Mouse (Mus musculus) C2C12 (cell line): ENCODE results near the gene Vwa5b1. TPM values are rescaled to one million over a fixed set of nuclear protein-coding genes. Genes with fewer than 3 reads are reported as not detected.

Experiments
- H3K27me3 ChIP-seq: one replicate; pipeline ENCODE4 v1.6.1; 2011; ENCODE audit not compliant: control insufficient read depth, insufficient read depth, insufficient read length
- H3K36me3 ChIP-seq: one replicate; pipeline ENCODE4 v1.6.1; 2011; ENCODE audit not compliant: control insufficient read depth, insufficient read depth
- H3K4me3 ChIP-seq: one replicate; pipeline ENCODE4 v1.5.1; 2011; ENCODE audit warnings: mild to moderate bottlenecking, control low read depth; ENCODE audit not compliant: poor library complexity, insufficient read depth, severe bottlenecking
- H3K79me2 ChIP-seq: one replicate; pipeline ENCODE4 v1.6.1; 2011; ENCODE audit not compliant: control insufficient read depth, insufficient read depth
- H3K79me3 ChIP-seq: one replicate; pipeline ENCODE4 v1.6.1; 2011; ENCODE audit warnings: low read depth, control low read depth
- H3ac ChIP-seq: one replicate; pipeline ENCODE3; 2011; ENCODE audit warnings: low read depth; ENCODE audit not compliant: control insufficient read depth, insufficient read length
- CEBPB ChIP-seq: IDR thresholded peaks from one replicate; pipeline ENCODE4 v1.6.1; 2011; ENCODE audit warnings: low read depth, mild to moderate bottlenecking, control low read depth, moderate library complexity
- CTCF ChIP-seq: IDR thresholded peaks from one replicate; pipeline ENCODE4 v1.5.1; 2011; ENCODE audit not compliant: control insufficient read depth, insufficient read depth, insufficient read length
- FOSL1 ChIP-seq: IDR thresholded peaks from one replicate; pipeline ENCODE4 v1.8.0; 2011; ENCODE audit warnings: mild to moderate bottlenecking, low read length; ENCODE audit not compliant: poor library complexity, insufficient read depth, severe bottlenecking
- MAX ChIP-seq: IDR thresholded peaks from one replicate; pipeline ENCODE4 v1.6.1; 2011; ENCODE audit warnings: mild to moderate bottlenecking, control low read depth
- MYOD1 ChIP-seq: IDR thresholded peaks from one replicate; pipeline ENCODE4 v1.6.1; 2011; ENCODE audit warnings: low read depth; ENCODE audit not compliant: control insufficient read depth, insufficient read length
- MYOG ChIP-seq: IDR thresholded peaks from one replicate; pipeline ENCODE4 v1.6.1; 2011; ENCODE audit not compliant: control insufficient read depth, insufficient read length; ENCODE audit errors: extremely low read depth
- USF1 ChIP-seq: IDR thresholded peaks from one replicate; pipeline ENCODE4 v1.6.1; 2011; ENCODE audit warnings: low read depth, mild to moderate bottlenecking, control low read depth, moderate library complexity
- long read RNA-seq, 2 experiments: library from polyadenylated mRNA; unstranded; transcript quantifications; one replicate each; pipeline ENCODE4 v2.0.0; 2019 to 2020
- polyA plus RNA-seq: library from polyadenylated mRNA; unstranded; fragments of >200 nt; fragmentation: generic; extraction: Trizol; gene quantifications from one replicate; pipeline ENCODE4 v1.2.1, GENCODE M21; 2012; ENCODE audit warnings: missing spikeins

The Vwa5b1 gene
- polyA plus RNA-seq = not detected
- long read RNA-seq, experiment 1 = 0 reads
- long read RNA-seq, experiment 2 = 0 reads

DNA sequence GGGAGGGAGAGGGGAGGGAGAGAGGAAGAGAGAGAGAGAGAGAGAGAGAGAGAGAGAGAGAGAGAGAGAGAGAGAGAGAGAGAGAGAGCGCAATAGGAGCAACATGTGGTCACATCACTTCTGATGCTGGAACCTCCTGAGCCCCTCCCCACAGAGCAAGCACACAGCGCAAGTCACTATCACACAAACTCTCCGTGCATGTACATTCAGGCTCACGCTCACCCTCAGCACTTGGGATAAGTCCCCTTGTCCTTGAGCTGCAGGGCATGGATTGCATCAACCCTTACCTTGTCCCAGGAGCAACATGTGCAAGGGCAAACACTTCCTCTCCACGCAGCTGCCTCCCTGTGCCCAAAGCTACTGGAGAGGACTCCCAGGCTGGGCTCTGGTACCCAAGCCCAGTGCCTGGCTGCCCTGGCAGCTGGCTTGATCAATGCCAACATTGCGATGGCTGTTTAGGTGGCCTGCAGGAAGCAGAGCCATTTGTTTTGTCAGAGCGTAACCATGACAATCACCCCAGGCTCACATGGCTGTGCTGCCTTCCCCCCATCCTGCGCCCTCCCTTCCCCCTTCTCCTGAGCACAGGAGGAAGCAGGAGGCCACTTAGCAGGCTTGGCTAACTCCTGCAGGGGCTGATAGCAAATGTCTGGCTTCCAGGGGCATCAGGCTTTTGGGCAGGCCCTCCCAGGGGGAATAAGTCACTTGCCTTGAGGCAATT, at the start of gene Vwa5b1:
Vwa5b1 (minus strand) TSS at position 457 of the 718 bp plus-strand sequence.
- H3ac ChIP-seq = no peak within 1 kb of the TSS
- TF ChIP-seq FOSL1 (no peak), MYOD1 (no peak), USF1 (no peak), CTCF (no peak), MYOG (no peak), MAX (no peak), CEBPB (no peak)
- peaks cover 4% of the 10 kb centered on the region for H3K27me3 ChIP-seq
- no peaks in the 10 kb centered on the region for H3K79me2 ChIP-seq
- no peak within 1 kb of the TSS for H3K4me3 ChIP-seq
- no peaks in the 10 kb centered on the region for H3K79me3 ChIP-seq
- no peaks in the 10 kb centered on the region for H3K36me3 ChIP-seq

DNA sequence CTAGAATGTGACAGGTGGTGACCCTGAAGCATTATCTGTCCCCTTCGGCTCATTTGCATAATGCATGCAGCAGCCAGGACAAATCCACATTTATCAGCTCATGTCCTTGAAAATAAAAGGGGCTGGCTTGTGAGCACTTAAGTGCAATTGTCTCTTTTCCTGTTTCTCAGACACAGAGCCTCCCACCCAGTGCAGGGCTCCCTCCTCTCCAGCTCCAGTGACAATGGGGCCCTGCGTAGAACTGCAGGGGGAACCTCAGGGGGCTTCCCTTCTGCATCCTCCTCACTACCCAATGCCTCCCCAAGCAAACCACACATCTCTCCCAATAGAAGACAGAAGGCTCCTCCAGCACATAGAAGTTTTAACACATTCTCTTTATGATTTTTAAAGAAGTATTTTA, 47.1 kb upstream of the Vwa5b1 start:
- TF ChIP-seq MYOD1 (no peak), USF1 (no peak), CTCF (no peak), MAX (no peak), FOSL1 (no peak), MYOG (no peak), CEBPB (no peak)
- H3K79me2 ChIP-seq = no peaks in the 10 kb centered on the region
- H3K4me3 ChIP-seq = no peak overlapping the region
- H3K36me3 ChIP-seq = no peaks in the 10 kb centered on the region
- no peaks in the 10 kb centered on the region for H3K79me3 ChIP-seq
- H3K27me3 ChIP-seq = peaks cover 6% of the 10 kb centered on the region
- no peak overlapping the region for H3ac ChIP-seq

DNA sequence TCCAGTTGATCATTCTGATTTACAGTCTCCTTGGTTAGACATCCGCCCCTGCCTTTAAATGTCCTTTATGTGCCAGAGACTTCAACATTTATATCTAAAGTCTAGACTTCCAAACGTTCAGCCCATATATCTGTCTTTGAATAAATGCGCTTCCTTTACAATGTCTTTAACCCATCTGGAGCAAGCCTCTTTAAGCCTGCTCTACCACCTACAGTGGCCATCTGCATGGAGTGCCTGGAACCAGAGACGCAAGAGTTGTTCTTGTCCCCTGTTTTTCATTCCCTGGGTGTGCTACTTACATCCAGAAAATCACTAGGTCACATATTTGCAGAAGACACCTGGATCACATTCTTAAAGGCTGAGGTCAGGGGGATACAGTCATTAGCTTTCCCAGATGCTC, 44.4 kb upstream of the Vwa5b1 start:
- Histone ChIP-seq H3K4me3 (no peak overlapping the region), H3K36me3 (no peaks in the 10 kb centered on the region), H3K79me3 (no peaks in the 10 kb centered on the region), H3ac (no peak overlapping the region), H3K27me3 (peaks cover 10% of the 10 kb centered on the region), H3K79me2 (no peaks in the 10 kb centered on the region)
- TF ChIP-seq MAX (no peak), MYOD1 (no peak), CEBPB (no peak), MYOG (no peak), CTCF (no peak), FOSL1 (no peak)

DNA sequence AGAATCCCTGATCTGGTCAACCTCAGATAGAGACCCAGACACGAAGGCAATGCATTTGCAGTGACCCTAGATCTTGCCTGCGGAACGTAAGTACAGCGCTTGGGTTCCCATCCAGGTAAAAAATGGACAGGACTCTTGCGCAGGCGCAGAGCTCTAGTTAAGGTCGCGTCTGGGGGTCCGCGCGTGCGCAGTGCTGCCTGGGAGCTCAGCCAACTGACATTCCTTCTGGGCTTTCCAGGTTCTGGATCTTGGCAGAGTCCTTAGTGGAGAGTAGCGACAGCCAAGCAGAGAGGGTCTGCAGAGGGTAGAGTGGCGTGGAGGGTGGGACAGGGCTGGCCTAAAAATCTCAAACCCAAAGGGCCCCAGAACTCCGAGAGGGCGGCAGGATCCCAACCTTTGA, 41.9 kb upstream of the Vwa5b1 start:
- H3K79me3 ChIP-seq = no peaks in the 10 kb centered on the region
- no peak overlapping the region for H3K4me3 ChIP-seq
- H3ac ChIP-seq = no peak overlapping the region
- TF ChIP-seq MYOG = no peak
- TF ChIP-seq MAX = no peak
- no peak for TF ChIP-seq CEBPB
- no peak for TF ChIP-seq MYOD1
- TF ChIP-seq FOSL1 = no peak
- no peak for TF ChIP-seq CTCF
- no peak for TF ChIP-seq USF1
- no peaks in the 10 kb centered on the region for H3K79me2 ChIP-seq
- peaks cover 13% of the 10 kb centered on the region for H3K27me3 ChIP-seq
- no peaks in the 10 kb centered on the region for H3K36me3 ChIP-seq

DNA sequence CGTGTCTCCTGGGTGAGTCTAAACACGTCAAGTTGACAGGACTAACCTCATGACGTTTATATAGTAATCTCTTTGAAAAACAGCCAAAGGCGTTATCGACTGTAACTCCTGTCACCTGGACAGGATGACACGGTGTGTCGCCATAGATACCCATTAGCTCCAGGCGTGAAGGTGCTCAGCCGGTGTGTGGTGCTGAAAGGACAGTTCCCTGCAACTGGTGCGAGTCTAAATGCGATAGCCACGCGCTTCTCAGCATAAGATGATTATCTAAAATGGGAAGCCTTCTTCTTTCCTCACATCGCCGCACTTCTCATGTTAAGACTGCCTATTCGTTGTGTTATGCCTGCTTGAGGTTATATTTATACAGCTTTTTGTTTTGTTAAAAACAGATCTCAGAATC, 40.8 kb upstream of the Vwa5b1 start:
- H3K27me3 ChIP-seq = peaks cover 19% of the 10 kb centered on the region
- TF ChIP-seq USF1 (no peak), MYOG (no peak), CEBPB (no peak), MYOD1 (no peak), CTCF (no peak), FOSL1 (no peak), MAX (no peak)
- no peaks in the 10 kb centered on the region for H3K79me3 ChIP-seq
- H3ac ChIP-seq = no peak overlapping the region
- H3K4me3 ChIP-seq = no peak overlapping the region
- no peaks in the 10 kb centered on the region for H3K79me2 ChIP-seq
- no peaks in the 10 kb centered on the region for H3K36me3 ChIP-seq

DNA sequence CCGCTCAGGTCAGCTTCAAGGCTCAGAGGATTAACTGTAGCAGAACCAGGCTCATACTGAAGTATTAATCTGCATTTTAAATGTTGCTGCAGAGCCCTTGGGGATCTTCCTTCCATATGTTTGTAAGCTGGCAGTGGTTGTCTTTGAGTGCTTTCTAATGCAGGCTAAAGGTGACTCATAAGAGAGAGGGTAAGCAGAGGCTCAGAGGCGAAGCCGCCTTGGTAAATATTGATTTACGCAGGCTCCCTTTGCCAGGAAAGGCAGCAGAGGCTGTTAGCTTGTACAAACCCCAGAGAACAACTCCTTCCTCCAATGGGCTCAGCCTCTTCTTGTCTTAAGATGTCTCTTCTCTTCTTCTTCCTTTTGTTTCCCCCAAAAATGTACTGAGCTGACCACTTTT, 36.5 kb upstream of the Vwa5b1 start:
- no peaks in the 10 kb centered on the region for H3K36me3 ChIP-seq
- no peak overlapping the region for H3K4me3 ChIP-seq
- no peaks in the 10 kb centered on the region for H3K79me3 ChIP-seq
- no peak overlapping the region for H3ac ChIP-seq
- TF ChIP-seq CEBPB (no peak), MYOG (no peak), MAX (no peak), USF1 (no peak), FOSL1 (no peak), CTCF (no peak), MYOD1 (no peak)
- no peaks in the 10 kb centered on the region for H3K79me2 ChIP-seq
- H3K27me3 ChIP-seq = peaks cover 48% of the 10 kb centered on the region
